Mouse (Mus musculus) cerebellum, adult 11 months (tissue): ENCODE measurements at regions not wholly inside any gene's neighbourhood (a gene's known extent, or its start where the extent isn't known, plus 50 kb on each side); places are given as distances from the start of the nearest gene placed in this dataset.
A peak's percentile ranks its signal among the peaks of the same experiment; 100 is the strongest.
"Not testable (repeated sequence)": the region's sequence is repeated elsewhere in the genome, so short reads cannot be mapped to it uniquely, and the experiment has no call there.

Experiments
- DNase-seq: peaks from one replicate; pipeline ENCODE4 v3.0.0; 2022

- no peak for DNase-seq
Measured at GRCm38 (mm10) chr10:10270297-10270696, 201.8 kb downstream of the Adgb start.

DNA sequence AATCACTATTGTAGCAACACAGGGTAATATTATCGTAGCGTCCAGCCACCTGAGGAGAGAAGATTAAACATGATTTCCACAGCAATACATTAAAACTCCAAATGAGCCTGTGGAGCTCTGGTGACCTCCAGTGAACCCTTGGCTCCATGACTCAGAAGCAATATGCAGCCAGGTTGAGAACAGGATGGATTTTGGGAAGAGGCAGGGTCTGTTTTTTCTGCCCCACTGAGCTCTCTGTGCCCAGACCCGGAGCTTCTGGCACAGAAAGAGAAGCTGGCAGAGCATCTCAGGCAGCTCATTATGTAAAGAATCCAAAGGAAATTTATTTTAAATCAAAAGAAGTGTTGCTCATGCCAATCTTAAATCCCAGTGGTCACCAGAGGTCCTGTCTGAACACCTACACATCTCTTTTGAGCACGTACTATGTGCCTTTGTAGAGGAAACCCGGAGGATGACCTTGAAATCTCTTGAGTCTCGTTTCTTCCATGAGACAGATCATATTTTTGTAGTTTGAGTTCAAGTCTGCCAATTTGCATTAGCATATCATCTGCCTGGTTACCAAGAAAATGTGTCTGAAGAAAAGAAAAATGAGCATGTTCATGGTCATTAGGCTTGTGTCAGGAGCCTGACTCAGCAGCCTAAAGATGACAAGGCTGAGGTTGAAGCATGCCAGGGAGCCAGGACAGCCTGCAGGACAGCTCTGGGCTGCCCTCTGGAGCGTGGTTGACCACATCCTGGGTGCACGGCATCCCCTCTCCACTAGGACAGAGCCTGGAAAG, 219.4 kb downstream of the Adgb start:
- peak; percentile 12 for DNase-seq

DNA sequence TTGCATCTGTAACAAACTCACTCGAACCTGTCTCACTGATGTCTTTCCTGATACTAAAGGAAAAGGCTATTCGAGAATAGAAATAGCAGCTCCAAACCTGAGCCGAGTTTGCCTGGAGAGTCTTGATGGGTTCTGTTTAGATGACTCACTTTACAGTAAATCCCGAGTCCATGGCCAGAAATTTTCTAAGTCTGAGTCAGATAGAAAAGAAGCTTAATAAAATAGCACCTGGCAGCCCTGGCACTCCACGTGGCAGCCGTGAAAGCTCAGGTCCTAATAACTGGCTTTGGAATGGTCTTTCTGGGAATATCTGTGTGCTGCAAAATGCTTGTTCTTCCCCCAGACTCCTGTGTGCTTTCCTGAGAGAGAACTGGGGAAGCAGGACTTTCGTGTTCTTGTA, 220.0 kb downstream of the Adgb start:
- DNase-seq, result peak; percentile 2

DNA sequence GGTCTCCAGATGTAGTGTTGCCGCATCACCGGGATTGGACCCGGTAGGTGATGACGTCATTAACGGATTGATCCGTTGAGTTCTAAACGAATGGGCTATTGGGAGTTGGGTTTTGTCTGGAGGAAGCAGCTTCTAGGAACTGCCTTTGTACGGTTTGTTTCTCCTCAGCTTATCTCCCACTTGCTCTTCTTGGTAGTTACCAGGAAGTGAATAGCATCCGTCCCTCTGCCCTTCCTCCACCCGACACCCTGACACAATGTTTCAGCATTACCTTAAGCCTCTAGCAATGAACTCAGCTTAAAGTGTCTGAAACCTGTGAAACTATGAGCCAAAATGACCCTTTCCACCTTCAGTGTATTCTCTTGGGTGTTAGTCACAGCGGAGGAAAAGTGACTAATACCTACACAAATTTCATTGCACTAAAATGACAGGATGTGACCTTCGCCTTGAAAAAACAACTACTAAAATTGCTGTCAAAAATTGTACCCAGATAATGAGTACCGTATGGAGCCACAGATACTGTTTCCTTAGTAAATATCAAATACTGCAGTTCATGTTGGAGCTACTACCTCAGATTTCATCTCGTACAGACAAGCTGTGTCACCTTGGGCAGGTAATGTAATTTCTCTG, 237.1 kb downstream of the Adgb start:
- no peak for DNase-seq

- no peak for DNase-seq
Measured at GRCm38 (mm10) chr10:10224582-10225144, 247.5 kb downstream of the Adgb start.

GRCm38 (mm10) chr10:10219726-10220125, 252.4 kb downstream of the Adgb start:
- no peak for DNase-seq

- no peak for DNase-seq
Measured at GRCm38 (mm10) chr10:10216892-10217291, 255.2 kb downstream of the Adgb start.

GRCm38 (mm10) chr10:10215376-10215775, 256.8 kb downstream of the Adgb start:
- DNase-seq, result no peak

- DNase-seq, result no peak
Measured at GRCm38 (mm10) chr10:10208354-10208753, 263.8 kb downstream of the Adgb start.

DNA sequence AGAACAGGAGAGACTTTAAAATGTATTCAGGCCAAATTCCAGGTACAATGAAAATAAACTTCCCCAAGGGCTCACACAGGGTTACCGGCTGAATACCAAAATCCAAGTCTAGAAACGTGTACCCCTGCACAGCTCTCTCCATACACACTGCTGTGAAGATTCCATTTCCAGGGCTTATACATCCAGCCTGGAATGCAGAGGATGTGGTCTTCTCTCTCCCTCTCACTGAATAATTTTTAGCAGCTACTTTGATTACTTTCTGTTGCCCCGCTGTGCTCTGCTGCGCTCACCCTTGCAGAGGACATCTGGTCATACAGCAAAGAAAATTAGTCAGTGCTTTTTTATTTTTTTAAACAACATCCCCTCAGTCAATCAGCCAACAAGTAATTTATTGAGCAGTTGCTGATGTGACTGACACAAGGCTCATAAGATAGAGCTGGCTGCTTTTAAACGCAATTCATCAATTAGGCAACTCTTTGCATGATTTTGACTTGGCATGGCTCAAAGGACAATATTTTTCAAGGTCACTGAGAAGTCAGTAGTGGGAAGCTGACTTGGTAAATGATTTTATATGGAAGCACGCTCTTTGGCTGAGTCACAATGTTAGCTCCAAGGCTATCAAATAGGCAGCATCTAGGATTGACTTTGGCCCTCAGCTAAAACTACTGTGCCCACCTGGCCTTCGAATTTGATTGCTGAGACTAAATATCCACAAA, 266.2 kb downstream of the Adgb start:
- DNase-seq, result no peak

DNA sequence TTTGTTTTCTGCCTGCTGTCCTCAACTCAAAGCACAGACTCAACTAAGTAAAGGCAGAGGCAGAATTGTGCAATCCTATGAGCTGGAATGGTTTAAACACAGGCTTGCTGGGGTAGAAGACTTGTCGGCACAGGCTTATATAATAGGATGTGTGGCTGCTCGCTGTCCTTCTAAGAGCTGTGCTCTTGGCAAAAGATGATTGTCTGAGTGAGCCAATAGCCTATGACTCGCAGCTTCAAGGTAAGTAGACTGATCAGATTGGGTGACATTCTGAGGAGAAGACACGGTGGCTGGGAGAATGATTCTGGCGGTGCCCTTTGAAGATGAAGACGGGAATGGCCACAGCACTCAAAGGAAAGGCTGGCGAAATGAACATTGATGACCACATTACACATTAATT, 268.1 kb downstream of the Adgb start:
- no peak for DNase-seq

GRCm38 (mm10) chr10:10190308-10190707, 281.8 kb downstream of the Adgb start:
- no peak for DNase-seq

DNA sequence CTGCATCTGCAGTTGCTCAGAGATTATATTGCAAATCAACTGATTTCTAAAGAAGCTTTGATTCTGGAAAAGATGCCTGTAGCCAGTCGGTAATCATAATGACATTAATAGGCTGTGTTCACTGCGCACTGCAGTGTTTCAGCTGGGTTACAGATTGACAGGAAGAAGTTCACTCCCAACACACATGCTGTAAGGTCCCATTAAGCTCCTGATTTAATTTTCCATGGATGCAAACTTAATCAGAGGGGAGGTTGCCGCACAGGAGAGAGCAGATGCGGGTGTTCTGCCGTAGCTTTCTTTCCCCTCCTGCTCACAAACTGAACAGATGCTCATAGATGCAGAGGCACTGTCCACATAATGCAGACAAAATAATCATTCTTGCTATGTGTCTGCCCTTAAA, 284.0 kb downstream of the Adgb start:
- no peak for DNase-seq

GRCm38 (mm10) chr10:10186721-10187120, 285.4 kb downstream of the Adgb start:
- DNase-seq, result no peak

DNA sequence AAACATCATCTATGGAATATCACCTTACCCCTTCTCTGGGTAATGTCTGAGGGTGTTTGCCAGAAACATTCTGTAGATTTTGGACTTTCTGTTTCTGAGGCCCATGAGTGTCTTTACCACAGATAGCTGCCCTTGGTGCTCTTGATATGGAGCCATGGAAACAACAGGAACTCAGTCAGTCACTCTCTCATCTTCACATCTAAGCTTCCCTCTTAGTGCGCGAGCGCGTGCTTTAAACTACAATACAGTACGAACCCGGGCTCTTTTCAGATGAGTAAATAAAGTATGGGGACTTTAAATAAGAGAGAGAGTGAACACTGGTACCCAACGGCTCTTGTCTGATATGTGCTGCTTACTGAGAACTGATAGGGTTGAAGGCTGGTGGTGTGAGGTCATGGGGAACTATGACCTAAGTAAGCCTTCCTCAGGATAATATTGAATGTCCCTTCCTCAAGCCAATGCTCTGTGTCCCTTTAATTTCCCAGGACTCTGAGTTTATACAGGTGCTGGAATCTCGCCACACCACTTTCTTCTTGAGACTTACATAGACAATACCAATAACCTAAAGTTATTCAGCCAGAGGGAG, 284.5 kb upstream of the Stxbp5 start:
- DNase-seq, result no peak

- no peak for DNase-seq
Measured at GRCm38 (mm10) chr10:10184386-10184785, 283.5 kb upstream of the Stxbp5 start.

GRCm38 (mm10) chr10:10177037-10177436, 276.2 kb upstream of the Stxbp5 start:
- DNase-seq, result not testable (repeated sequence)
